Mouse (Mus musculus) myocyte (in vitro differentiated cells): ENCODE results near the gene Abhd5.

Experiments used
- POLR2AphosphoS2 ChIP-seq: IDR thresholded peaks from one replicate; pipeline ENCODE4 v1.6.1; 2011; ENCODE audit warnings: low read depth, control low read depth; ENCODE audit not compliant: insufficient read length
- SRF ChIP-seq: IDR thresholded peaks from one replicate; pipeline ENCODE4 v1.6.1; 2011; ENCODE audit warnings: low read depth; ENCODE audit not compliant: control insufficient read depth, insufficient read length

DNA sequence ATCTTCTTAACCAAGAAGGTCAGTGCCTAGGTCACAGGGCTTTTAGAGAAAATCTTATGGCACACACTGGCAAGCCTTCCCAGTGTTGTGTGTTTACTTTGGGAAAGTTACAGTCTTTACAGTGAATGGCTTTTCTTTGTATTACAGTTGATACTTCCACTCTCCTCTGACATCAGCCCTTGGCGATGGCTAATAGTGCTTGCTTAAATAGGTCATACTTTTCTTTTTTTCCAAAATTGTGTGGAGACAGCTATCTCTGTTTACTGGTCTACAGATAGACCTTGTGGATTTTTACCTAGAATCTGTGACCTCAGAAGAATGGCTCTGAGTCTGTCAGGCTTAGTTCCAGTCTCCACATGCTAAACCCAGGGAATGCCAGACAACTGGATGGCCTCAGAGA lies 6.2 kb downstream of the Abhd5 start:
- TF ChIP-seq POLR2AphosphoS2 = no peak
- no peak for TF ChIP-seq SRF
